Mouse (Mus musculus) right cerebral cortex, adult 2 months (tissue): ENCODE results near the gene Zdhhc18.

ENCODE experiments used
- DNase-seq, 2 experiments: peaks; one replicate each; pipeline ENCODE4 v3.0.0; 2021 to 2022; ENCODE audit warnings: low spot score in 2 of 2

The Zdhhc18 gene

GRCm38 (mm10) chr4:133631071-133631768 lies 18.7 kb downstream of the Zdhhc18 start:
- no peak for DNase-seq

GRCm38 (mm10) chr4:133630326-133630920 lies 19.5 kb downstream of the Zdhhc18 start:
- DNase-seq: no peak

GRCm38 (mm10) chr4:133629191-133629590 lies 20.8 kb downstream of the Zdhhc18 start:
- no peak for DNase-seq

GRCm38 (mm10) chr4:133628517-133628916 lies 21.4 kb downstream of the Zdhhc18 start:
- no peak for DNase-seq

- no peak for DNase-seq
Measured at GRCm38 (mm10) chr4:133627039-133627438, 22.9 kb downstream of the Zdhhc18 start.

GRCm38 (mm10) chr4:133626621-133627020 lies 23.3 kb downstream of the Zdhhc18 start:
- no peak for DNase-seq

GRCm38 (mm10) chr4:133626221-133626620 lies 23.7 kb downstream of the Zdhhc18 start:
- no peak for DNase-seq

GRCm38 (mm10) chr4:133625621-133626071 lies 24.3 kb downstream of the Zdhhc18 start:
- no peak for DNase-seq

- no peak for DNase-seq
Measured at GRCm38 (mm10) chr4:133624830-133625229, 25.1 kb downstream of the Zdhhc18 start.

GRCm38 (mm10) chr4:133622161-133622695 lies 27.7 kb downstream of the Zdhhc18 start:
- no peak for DNase-seq

GRCm38 (mm10) chr4:133620668-133621067 lies 29.3 kb downstream of the Zdhhc18 start:
- DNase-seq: no peak

- no peak for DNase-seq
Measured at GRCm38 (mm10) chr4:133619473-133620136, 30.3 kb downstream of the Zdhhc18 start.

- no peak for DNase-seq
Measured at GRCm38 (mm10) chr4:133617936-133618335, 32.0 kb downstream of the Zdhhc18 start.

- no peak for DNase-seq
Measured at GRCm38 (mm10) chr4:133615416-133615815, 34.5 kb downstream of the Zdhhc18 start.

GRCm38 (mm10) chr4:133614274-133614761 lies 35.6 kb downstream of the Zdhhc18 start:
- DNase-seq: peak; percentile 77 to 82

- DNase-seq: no peak
Measured at GRCm38 (mm10) chr4:133613867-133614266, 36.1 kb downstream of the Zdhhc18 start.

- no peak for DNase-seq
Measured at GRCm38 (mm10) chr4:133613026-133613425, 36.9 kb downstream of the Zdhhc18 start.

- no peak for DNase-seq
Measured at GRCm38 (mm10) chr4:133612416-133612815, 37.5 kb downstream of the Zdhhc18 start.

- no peak for DNase-seq
Measured at GRCm38 (mm10) chr4:133611815-133612214, 38.1 kb downstream of the Zdhhc18 start.

- DNase-seq: peak; percentile 76 to 78
Measured at GRCm38 (mm10) chr4:133609719-133610118, 40.2 kb downstream of the Zdhhc18 start.

- no peak for DNase-seq
Measured at GRCm38 (mm10) chr4:133607284-133607683, 42.7 kb downstream of the Zdhhc18 start.

- DNase-seq: no peak
Measured at GRCm38 (mm10) chr4:133605330-133605729, 44.6 kb downstream of the Zdhhc18 start.
